In the genomic region with DNA sequence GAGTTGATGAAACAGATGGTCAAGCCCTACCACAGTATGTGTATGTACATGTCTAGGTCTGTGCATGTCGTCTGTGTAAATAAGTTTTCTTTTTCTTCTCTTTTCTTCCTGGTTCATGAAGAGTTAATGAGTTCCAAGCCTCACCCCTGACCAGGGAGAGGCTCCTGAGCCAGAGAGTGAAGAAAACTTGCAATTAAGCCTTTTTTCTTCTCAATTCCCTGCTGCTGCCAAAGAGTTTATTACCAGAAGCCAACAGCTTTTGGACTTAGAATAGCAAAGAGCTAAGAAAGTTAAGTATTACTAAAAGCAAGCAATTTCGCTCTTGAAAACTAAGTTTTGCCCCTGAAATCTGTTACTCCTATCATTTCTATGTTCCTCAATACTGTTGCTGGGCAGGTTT, we compare ENCODE assay signal across 15 mouse cellular contexts.
"Had no signal": no experiment of that assay in that cellular context is flagged by ENCODE, and none has a peak within 500 bp of the region (broad histone marks: within the 10 kb centered on the region; RNA-seq: fewer than 3 reads in every experiment).

No protein-coding gene starts in this region.

- H3K9ac ChIP-seq: liver, embryonic 15.5 days; midbrain, embryonic 15.5 days; neural tube, embryonic 12.5 days had no signal

- ATAC-seq: intestine, postnatal 0 days; lung, postnatal 0 days; midbrain, embryonic 15.5 days had no signal

- H3K4me2 ChIP-seq: liver, embryonic 11.5 days; liver, embryonic 15.5 days; midbrain, embryonic 11.5 days; midbrain, embryonic 15.5 days; neural tube, embryonic 12.5 days had no signal

- H3K4me3 ChIP-seq: liver, embryonic 15.5 days; megakaryocyte, embryonic 14.5 days; midbrain, embryonic 15.5 days; neural tube, embryonic 12.5 days had no signal

- H3K36me3 ChIP-seq: liver, embryonic 15.5 days; midbrain, embryonic 15.5 days; neural tube, embryonic 12.5 days had no signal

- H3K27ac ChIP-seq: liver, embryonic 15.5 days; macrophage; midbrain, embryonic 15.5 days; neural tube, embryonic 12.5 days had no signal

- H3K27me3 ChIP-seq: liver, embryonic 15.5 days; megakaryocyte, embryonic 14.5 days; midbrain, embryonic 15.5 days; neural tube, embryonic 12.5 days had no signal

- H3K4me1 ChIP-seq: megakaryocyte, embryonic 14.5 days; midbrain, embryonic 15.5 days; neural tube, embryonic 12.5 days had no signal

- H3K9me3 ChIP-seq: liver, embryonic 15.5 days; megakaryocyte, embryonic 14.5 days; midbrain, embryonic 15.5 days; neural tube, embryonic 12.5 days had no signal

- DNase-seq: lung, adult 2 months; retina, postnatal 1 day; right cerebral cortex, postnatal 4 days; spleen, adult 18-20 months; thymus, adult 18-20 months; thymus, postnatal 14 days had no signal
